Mouse (Mus musculus): Measurements from ENCODE around the gene Ets1. TPM values are rescaled to one million over a fixed set of nuclear protein-coding genes. Genes with fewer than 3 reads are reported as not detected.

Gene Ets1
- total and polyA plus RNA-seq, 2 experiments from 2014 or later = 12.3 to 21.2 TPM

DNA sequence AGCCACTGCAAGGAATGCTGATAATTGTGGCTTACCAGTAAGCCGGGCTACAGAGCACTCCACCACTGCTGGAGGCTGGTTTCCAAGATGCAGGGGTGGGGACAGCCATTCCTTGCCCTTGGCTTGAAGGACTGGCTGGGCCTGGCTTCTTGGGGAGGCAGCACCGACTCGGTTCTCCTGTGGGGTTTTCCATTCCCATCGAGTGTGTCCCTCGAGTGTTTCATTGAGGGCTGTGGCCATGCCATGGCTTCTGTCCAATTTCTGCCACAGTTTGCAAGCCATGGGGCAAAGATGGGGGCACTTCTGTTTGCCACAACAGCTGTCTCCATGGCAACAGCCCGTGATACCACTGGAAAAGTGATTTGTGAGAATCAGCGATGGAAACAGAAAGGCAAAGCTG, 151.1 kb downstream of the Ets1 start:
- no peaks in the 10 kb centered on the region for H3K36me3 ChIP-seq (ENCODE audit: insufficient read depth)
- H3K9ac ChIP-seq = no peak overlapping the region
- no peak overlapping the region for H3K4me3 ChIP-seq (ENCODE audit: low read depth, low read length)
- no peak overlapping the region for H3K4me2 ChIP-seq (ENCODE audit: low read depth)
- ATAC-seq (no peak), DNase-seq (no peak)
- 66% methylated on average over 7 of the region's 7 CpGs for WGBS
- H3K27ac ChIP-seq (ENCODE audit: low read depth, low read length) = no peak overlapping the region
- no peaks in the 10 kb centered on the region for H3K9me3 ChIP-seq (ENCODE audit: low read length)
- TF ChIP-seq CTCF (IDR thresholded peaks at IDR 0.05; ENCODE audit: low read depth) = no peak
- H3K4me1 ChIP-seq (ENCODE audit: insufficient read depth) = no peaks in the 10 kb centered on the region
- no peaks in the 10 kb centered on the region for H3K27me3 ChIP-seq (ENCODE audit: insufficient read depth, low read length)

DNA sequence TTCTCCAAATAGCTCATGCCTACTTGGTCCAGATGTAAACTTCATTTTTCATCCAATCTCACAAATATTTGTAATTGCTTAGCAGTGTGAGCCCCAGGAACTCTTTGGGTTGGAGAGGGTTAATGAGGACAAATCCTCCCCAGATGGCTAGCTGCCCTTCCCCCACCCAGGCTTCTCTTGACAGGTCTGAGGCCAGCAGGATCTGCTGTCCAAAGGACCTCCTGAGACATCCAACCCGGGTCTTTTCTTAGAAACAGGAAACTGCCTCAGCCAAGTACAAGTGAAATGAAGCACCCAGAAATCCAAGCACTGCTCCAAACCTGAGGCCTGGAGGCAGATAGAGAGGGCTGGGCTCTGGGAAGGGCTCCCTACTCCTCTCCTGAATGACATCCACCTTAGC, 151.6 kb downstream of the Ets1 start:
- H3K27ac ChIP-seq (ENCODE audit: low read depth, low read length) = no peak overlapping the region
- WGBS = 32% methylated on average over 1 of the region's 1 CpGs
- H3K36me3 ChIP-seq (ENCODE audit: insufficient read depth) = no peaks in the 10 kb centered on the region
- no peaks in the 10 kb centered on the region for H3K9me3 ChIP-seq (ENCODE audit: low read length)
- no peak overlapping the region for H3K4me2 ChIP-seq (ENCODE audit: low read depth)
- H3K9ac ChIP-seq = no peak overlapping the region
- H3K4me3 ChIP-seq (ENCODE audit: low read depth, low read length) = no peak overlapping the region
- no peak for ATAC-seq
- TF ChIP-seq CTCF (IDR thresholded peaks at IDR 0.05; ENCODE audit: low read depth) = no peak
- DNase-seq = no peak
- no peaks in the 10 kb centered on the region for H3K4me1 ChIP-seq (ENCODE audit: insufficient read depth)
- no peaks in the 10 kb centered on the region for H3K27me3 ChIP-seq (ENCODE audit: insufficient read depth, low read length)

GRCm38 (mm10) chr9:32789306-32789705, 153.3 kb downstream of the Ets1 start:
- H3K27me3 ChIP-seq (ENCODE audit: insufficient read depth, low read length) = no peaks in the 10 kb centered on the region
- no peak overlapping the region for H3K9ac ChIP-seq
- H3K4me2 ChIP-seq (ENCODE audit: low read depth) = no peak overlapping the region
- ATAC-seq = no peak
- H3K27ac ChIP-seq (ENCODE audit: low read depth, low read length) = no peak overlapping the region
- H3K4me1 ChIP-seq (ENCODE audit: insufficient read depth) = no peaks in the 10 kb centered on the region
- DNase-seq = no peak
- no peaks in the 10 kb centered on the region for H3K9me3 ChIP-seq (ENCODE audit: low read length)
- no peak for TF ChIP-seq CTCF (IDR thresholded peaks at IDR 0.05; ENCODE audit: low read depth)
- H3K4me3 ChIP-seq (ENCODE audit: low read depth, low read length) = no peak overlapping the region
- 58% methylated on average over 7 of the region's 7 CpGs for WGBS
- no peaks in the 10 kb centered on the region for H3K36me3 ChIP-seq (ENCODE audit: insufficient read depth)

- no peak for TF ChIP-seq CTCF (IDR thresholded peaks at IDR 0.05; ENCODE audit: low read depth)
- H3K27me3 ChIP-seq (ENCODE audit: insufficient read depth, low read length) = no peaks in the 10 kb centered on the region
- 86% methylated on average over 6 of the region's 6 CpGs for WGBS
These were observed 155.7 kb downstream of the Ets1 start for GRCm38 (mm10) chr9:32791699-32792098.

GRCm38 (mm10) chr9:32798171-32798570, 162.2 kb downstream of the Ets1 start:
- 85% methylated on average over 1 of the region's 1 CpGs for whole genome bisulfite sequencing
- Histone ChIP-seq H3K4me2 (ENCODE audit: low read depth) (no peak overlapping the region), H3K36me3 (ENCODE audit: insufficient read depth) (no peaks in the 10 kb centered on the region), H3K4me3 (ENCODE audit: low read depth, low read length) (no peak overlapping the region), H3K9me3 (ENCODE audit: low read length) (no peaks in the 10 kb centered on the region), H3K27ac (ENCODE audit: low read depth, low read length) (no peak overlapping the region), H3K4me1 (ENCODE audit: insufficient read depth) (no peaks in the 10 kb centered on the region), H3K27me3 (ENCODE audit: insufficient read depth, low read length) (no peaks in the 10 kb centered on the region), H3K9ac (no peak overlapping the region)
- DNase-seq (no peak), ATAC-seq (no peak)
- TF ChIP-seq CTCF (IDR thresholded peaks at IDR 0.05; ENCODE audit: low read depth) = no peak

More at GRCm38 (mm10) chr9:32791699-32792098, 155.7 kb downstream of the Ets1 start:
- no peak overlapping the region for H3K9ac ChIP-seq
- no peaks in the 10 kb centered on the region for H3K4me1 ChIP-seq (ENCODE audit: insufficient read depth)
- no peak overlapping the region for H3K27ac ChIP-seq (ENCODE audit: low read depth, low read length)
- ATAC-seq (no peak), DNase-seq (no peak)
- no peak overlapping the region for H3K4me2 ChIP-seq (ENCODE audit: low read depth)
- no peaks in the 10 kb centered on the region for H3K36me3 ChIP-seq (ENCODE audit: insufficient read depth)
- H3K4me3 ChIP-seq (ENCODE audit: low read depth, low read length) = no peak overlapping the region
- H3K9me3 ChIP-seq (ENCODE audit: low read length) = no peaks in the 10 kb centered on the region

DNA sequence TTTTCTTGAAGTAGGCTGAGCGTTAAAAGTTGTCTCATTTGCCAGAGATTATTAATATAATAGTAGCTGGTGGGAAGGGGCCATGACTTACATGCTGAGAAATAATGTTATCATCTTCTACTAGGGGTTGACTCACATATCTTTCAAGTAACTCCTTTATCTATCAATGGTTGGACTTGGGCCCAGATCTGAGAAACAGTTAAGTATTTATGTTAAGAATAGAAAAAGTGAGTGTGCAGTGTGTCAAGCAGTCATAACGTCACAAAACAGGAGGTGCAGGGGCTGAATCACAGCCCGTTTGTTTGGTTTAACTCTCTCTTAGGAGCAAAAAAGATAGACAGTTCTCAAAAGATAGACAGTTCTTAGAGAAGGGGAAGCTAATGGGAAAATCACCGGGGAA, 170.1 kb downstream of the Ets1 start:
- no peak for TF ChIP-seq CTCF (IDR thresholded peaks at IDR 0.05; ENCODE audit: low read depth)
- no peaks in the 10 kb centered on the region for H3K4me1 ChIP-seq (ENCODE audit: insufficient read depth)
- H3K4me2 ChIP-seq (ENCODE audit: low read depth) = no peak overlapping the region
- H3K9ac ChIP-seq = no peak overlapping the region
- H3K27me3 ChIP-seq (ENCODE audit: insufficient read depth, low read length) = no peaks in the 10 kb centered on the region
- 61% methylated on average over 4 of the region's 4 CpGs for WGBS
- no peak overlapping the region for H3K27ac ChIP-seq (ENCODE audit: low read depth, low read length)
- no peak overlapping the region for H3K4me3 ChIP-seq (ENCODE audit: low read depth, low read length)
- ATAC-seq (no peak), DNase-seq (no peak)
- H3K9me3 ChIP-seq (ENCODE audit: low read length) = no peaks in the 10 kb centered on the region
- no peaks in the 10 kb centered on the region for H3K36me3 ChIP-seq (ENCODE audit: insufficient read depth)

Other genes starting within 250 kb of the Ets1 start
- 6.2 and 7.0 TPM in 2 replicates for gene Fli1, start 93.4 kb upstream of the Ets1 start, total RNA-seq (2014; rRNA removed)
- gene Fli1, start 93.4 kb upstream of the Ets1 start, polyA plus RNA-seq (2015; fragmentation: Nextera tagmentation; extraction: Ambion mirVana) = 5.7 and 6.8 TPM in 2 replicates

Measured in forebrain, postnatal 0 days (tissue).